9 mouse cellular contexts compared by ENCODE assay signal in the genomic region with DNA sequence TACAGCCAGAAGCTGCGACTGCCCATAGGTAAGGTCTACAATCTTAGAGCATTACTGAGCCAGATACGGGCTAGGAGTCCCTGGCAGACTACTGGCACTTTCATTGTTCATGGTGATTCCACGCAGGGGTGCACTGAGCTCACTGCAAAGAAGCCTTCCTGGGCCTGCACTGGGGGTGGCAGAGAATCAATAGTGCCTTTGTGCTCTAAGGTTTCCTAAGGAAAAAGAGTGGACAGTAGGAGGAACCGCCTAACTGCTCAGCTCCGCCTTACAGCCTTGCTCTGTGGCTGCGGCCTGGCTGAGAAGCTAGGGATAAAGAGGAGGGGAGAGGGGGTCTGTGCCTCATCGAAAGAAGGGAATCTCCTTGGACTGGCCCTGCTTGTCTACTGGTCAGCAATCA. TPM values are rescaled to one million over a fixed set of nuclear protein-coding genes. Genes with fewer than 3 reads are reported as not detected.
DNase-seq lines count a peak whose midpoint lies in the region; ATAC-seq and TF ChIP-seq lines count a peak whose summit lies in the region.
"Had no signal": no experiment of that assay in that cellular context is flagged by ENCODE, and none has a peak within 500 bp of the region (broad histone marks: within the 10 kb centered on the region; RNA-seq: fewer than 3 reads in every experiment).

A gene (plus strand): TSS at position 301 of the 400 bp plus-strand sequence.

- WGBS in heart, embryonic 16.5 days = 62% methylated on average over 7 of the region's 7 CpGs
- 25% methylated on average over 7 of the region's 7 CpGs for WGBS in embryonic facial prominence, embryonic 12.5 days
- 31% methylated on average over 7 of the region's 7 CpGs for WGBS in hindbrain, postnatal 0 days
- 27% methylated on average over 7 of the region's 7 CpGs for WGBS in midbrain, embryonic 15.5 days

- 0 out of 2 replicates have a peak, but pooled peaks cover 3% of the 10 kb centered on the region for H3K9me3 ChIP-seq in heart, embryonic 16.5 days (replicated peaks; ENCODE audit: control insufficient read depth, low read length)
- H3K9me3 ChIP-seq in embryonic facial prominence, embryonic 12.5 days = no peaks in the 10 kb centered on the region
- H3K9me3 ChIP-seq in hindbrain, postnatal 0 days (ENCODE audit: low read length) = no peaks in the 10 kb centered on the region
- no peaks in the 10 kb centered on the region for H3K9me3 ChIP-seq in midbrain, embryonic 15.5 days

- no peak for TF ChIP-seq CTCF in hindbrain, postnatal 0 days (IDR thresholded peaks at IDR 0.05; ENCODE audit: low read depth)

- peak within 1 kb of the TSS; percentile 97 for H3K4me2 ChIP-seq in heart, embryonic 16.5 days (ENCODE audit: low read depth, low read length)
- H3K4me2 ChIP-seq in embryonic facial prominence, embryonic 12.5 days (replicated peaks) = peak within 1 kb of the TSS; percentile 87
- peak within 1 kb of the TSS; percentile 76 for H3K4me2 ChIP-seq in hindbrain, postnatal 0 days (ENCODE audit: low read depth, low read length)
- peak within 1 kb of the TSS; percentile 91 for H3K4me2 ChIP-seq in midbrain, embryonic 15.5 days

- H3K36me3 ChIP-seq in heart, embryonic 16.5 days (ENCODE audit: control insufficient read depth, insufficient read depth) = no peaks in the 10 kb centered on the region
- no peaks in the 10 kb centered on the region for H3K36me3 ChIP-seq in embryonic facial prominence, embryonic 12.5 days
- H3K36me3 ChIP-seq in hindbrain, postnatal 0 days (ENCODE audit: insufficient read depth, low read length) = no peaks in the 10 kb centered on the region
- no peaks in the 10 kb centered on the region for H3K36me3 ChIP-seq in midbrain, embryonic 15.5 days (replicated peaks)

- DNase-seq in heart, adult 8-10 months (ENCODE audit: low spot score) = no peak
- no peak for DNase-seq in hindbrain, postnatal 0 days (ENCODE audit: low spot score)
- DNase-seq in gastrocnemius, postnatal 4 days (ENCODE audit: low spot score in 2 of 2) = no peak
- DNase-seq in urinary bladder, postnatal 25 days (ENCODE audit: low spot score) = no peak
- no peak for DNase-seq in ovary, postnatal 14 days (ENCODE audit: low spot score)
- DNase-seq: thymus, postnatal 4 days had no signal

- H3K4me3 ChIP-seq in heart, embryonic 16.5 days (ENCODE audit: low read length) = peak within 1 kb of the TSS; percentile 52
- H3K4me3 ChIP-seq in embryonic facial prominence, embryonic 12.5 days = peak within 1 kb of the TSS; percentile 55
- peak within 1 kb of the TSS; percentile 49 for H3K4me3 ChIP-seq in hindbrain, postnatal 0 days (ENCODE audit: low read length)
- H3K4me3 ChIP-seq in midbrain, embryonic 15.5 days = peak within 1 kb of the TSS; percentile 57

- peak within 1 kb of the TSS; percentile 79 for H3K9ac ChIP-seq in heart, embryonic 16.5 days (ENCODE audit: low read length)
- peak within 1 kb of the TSS; percentile 74 for H3K9ac ChIP-seq in embryonic facial prominence, embryonic 12.5 days
- H3K9ac ChIP-seq in hindbrain, postnatal 0 days (replicated peaks; ENCODE audit: low read length) = peak within 1 kb of the TSS; percentile 80
- peak within 1 kb of the TSS; percentile 81 for H3K9ac ChIP-seq in midbrain, embryonic 15.5 days

- H3K27me3 ChIP-seq in heart, embryonic 16.5 days (ENCODE audit: control insufficient read depth, insufficient read depth, low read length) = peaks cover 40% of the 10 kb centered on the region
- H3K27me3 ChIP-seq in embryonic facial prominence, embryonic 12.5 days = peaks cover 51% of the 10 kb centered on the region
- H3K27me3 ChIP-seq in hindbrain, postnatal 0 days (ENCODE audit: insufficient read depth, low read length) = no peaks in the 10 kb centered on the region
- H3K27me3 ChIP-seq in midbrain, embryonic 15.5 days (replicated peaks) = peaks cover 7% of the 10 kb centered on the region; the same call in 1 of the 2 replicates

- ATAC-seq in heart, embryonic 16.5 days (replicated peaks; ENCODE audit: extremely low read depth, insufficient read depth, low FRiP score) = no peak
- ATAC-seq in embryonic facial prominence, embryonic 12.5 days (ENCODE audit: insufficient number of reproducible peaks, insufficient read depth, low FRiP score, low TSS enrichment) = no peak
- no peak for ATAC-seq in hindbrain, postnatal 0 days
- no peak for ATAC-seq in midbrain, embryonic 15.5 days (replicated peaks)

- peaks cover 3% of the 10 kb centered on the region; the same call in 1 of the 2 replicates for H3K4me1 ChIP-seq in heart, embryonic 16.5 days (ENCODE audit: control insufficient read depth, insufficient read depth, low read length)
- H3K4me1 ChIP-seq in embryonic facial prominence, embryonic 12.5 days = no peaks in the 10 kb centered on the region
- H3K4me1 ChIP-seq in hindbrain, postnatal 0 days (ENCODE audit: insufficient read depth, low read length) = no peaks in the 10 kb centered on the region; the same call in 1 of the 2 replicates
- peaks cover 12% of the 10 kb centered on the region; the same call in 1 of the 2 replicates for H3K4me1 ChIP-seq in midbrain, embryonic 15.5 days

- no peak within 1 kb of the TSS for H3K27ac ChIP-seq in heart, embryonic 16.5 days (ENCODE audit: low read length)
- no peak within 1 kb of the TSS for H3K27ac ChIP-seq in embryonic facial prominence, embryonic 12.5 days
- no peak within 1 kb of the TSS for H3K27ac ChIP-seq in hindbrain, postnatal 0 days
- H3K27ac ChIP-seq in midbrain, embryonic 15.5 days = 0 out of 2 replicates have a peak within 1 kb of the TSS, but pooled peaks have one; percentile 69

RNA-seq across cellular contexts. Expression of the gene that starts here (rescaled TPM):
- polyA plus RNA-seq in heart, embryonic 16.5 days (2015; fragmentation: Nextera tagmentation; extraction: Ambion mirVana) = 0.22 and 0.54 TPM in 2 replicates
- under 1 TPM in 2 of 4 experiments, not detected in 2; 0.31 to 0.46 TPM for total RNA-seq in heart, adult 8-10 months (2022)
- 2.8 and 3.6 TPM in 2 replicates for polyA plus RNA-seq in embryonic facial prominence, embryonic 12.5 days (2016; fragmentation: Nextera tagmentation; extraction: Ambion mirVana)
- 1.8 and 2.6 TPM in 2 replicates for total RNA-seq in hindbrain, postnatal 0 days (2014; rRNA removed)
- 1.3 and 2.2 TPM in 2 replicates for polyA plus RNA-seq in hindbrain, postnatal 0 days (2015; fragmentation: Nextera tagmentation; extraction: Ambion mirVana)
- 2.8 and 3.2 TPM in 2 replicates for polyA plus RNA-seq in midbrain, embryonic 15.5 days (2015; fragmentation: Nextera tagmentation; extraction: Ambion mirVana)
- under 1 TPM; 0.47 to 0.64 TPM for total RNA-seq in gastrocnemius, postnatal 4 days (2021)
